Mouse (Mus musculus) E14TG2a.4 (cell line): ENCODE data around the gene Nell1.

Source experiments
- CTCF ChIP-seq: conservative IDR thresholded peaks from 2 replicates; pipeline ENCODE4 v1.5.1; 2014; ENCODE audit warnings: low read length
- NANOG ChIP-seq: IDR thresholded peaks from 2 replicates; pipeline ENCODE4 v1.6.1; 2014; ENCODE audit warnings: borderline replicate concordance, low read length, mixed read lengths
- POU5F1 ChIP-seq: IDR thresholded peaks from 2 replicates; pipeline ENCODE4 v1.6.1; 2014; ENCODE audit warnings: low read length, borderline replicate concordance

DNA sequence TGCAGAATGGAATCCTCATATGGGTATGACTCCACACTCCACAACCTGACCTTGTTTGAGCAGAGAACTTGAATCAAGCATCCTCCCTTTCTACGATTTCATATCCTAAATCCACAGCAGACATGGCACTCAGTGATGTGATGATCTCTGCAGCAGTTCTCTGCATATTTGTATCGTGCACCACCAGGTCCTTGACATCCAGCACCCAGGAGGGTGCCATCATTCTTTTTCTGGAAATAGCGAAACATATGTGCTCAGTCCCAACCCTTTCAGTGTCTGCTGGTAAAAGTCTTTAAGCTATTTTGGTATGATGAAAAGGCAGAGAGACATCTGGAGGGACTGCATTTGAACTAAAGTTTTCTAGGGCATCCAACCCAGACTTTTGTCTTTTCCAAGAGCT is 588.0 kb downstream of the Nell1 start:
- TF ChIP-seq CTCF (no peak), NANOG (no peak), POU5F1 (no peak)
